ENCODE assay signal across 31 mouse cellular contexts in the genomic region with DNA sequence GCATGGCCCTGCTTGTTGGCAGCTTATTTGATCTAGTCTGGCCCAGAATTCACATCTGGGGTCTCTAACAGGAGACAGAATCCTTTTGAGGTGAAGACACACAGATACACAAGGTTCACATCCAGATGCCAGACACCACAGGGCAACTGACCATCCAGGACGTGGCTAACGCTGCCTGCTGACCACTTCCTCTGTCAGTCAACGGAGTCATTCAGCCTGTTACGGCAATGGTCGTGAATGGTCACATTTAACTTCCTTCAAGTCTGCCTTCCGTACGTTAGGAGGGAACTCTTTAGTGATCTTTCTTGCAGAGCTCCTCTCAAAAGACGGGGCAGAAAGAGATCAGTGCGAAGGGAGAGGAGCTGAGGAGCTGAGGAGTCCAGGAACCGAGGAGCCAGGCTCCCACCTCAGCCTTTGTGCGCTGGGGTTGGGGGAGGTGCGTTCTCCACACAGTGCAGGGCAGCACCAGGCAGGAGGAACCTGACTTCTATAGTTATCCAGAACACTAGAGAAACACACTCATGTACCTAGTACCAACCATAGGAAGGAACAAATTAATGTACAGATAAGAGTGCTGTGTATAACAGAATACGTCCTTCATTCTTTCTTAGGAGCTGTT.
A peak's percentile ranks its signal among the peaks of the same experiment; 100 is the strongest.
DNase-seq lines count a peak whose midpoint lies in the region; ATAC-seq and TF ChIP-seq lines count a peak whose summit lies in the region.
"Had no signal": no experiment of that assay in that cellular context is flagged by ENCODE, and none has a peak within 500 bp of the region (broad histone marks: within the 10 kb centered on the region; RNA-seq: fewer than 3 reads in every experiment).

No protein-coding gene starts in this region.

- ATAC-seq in midbrain, embryonic 13.5 days = peak; percentile 56; the same call in 1 of the 2 replicates
- peak; percentile 73 for ATAC-seq in common myeloid progenitor, adult 5-6 weeks (replicated peaks; ENCODE audit: low read depth, poor library complexity, severe bottlenecking)
- ATAC-seq in megakaryocyte, adult 5-6 weeks (ENCODE audit: poor library complexity, severe bottlenecking) = peak; percentile 84
- ATAC-seq: forebrain, embryonic 14.5 days; hindbrain, embryonic 16.5 days; Patski had no signal

- no peak overlapping the region for H3K4me2 ChIP-seq in midbrain, embryonic 13.5 days (replicated peaks)
- H3K4me2 ChIP-seq: heart, embryonic 13.5 days; kidney, embryonic 15.5 days; limb, embryonic 15.5 days had no signal

- H3K9ac ChIP-seq in midbrain, embryonic 13.5 days (replicated peaks) = no peak overlapping the region
- H3K9ac ChIP-seq: heart, embryonic 13.5 days; kidney, embryonic 15.5 days; limb, embryonic 15.5 days; liver, embryonic 14.5 days had no signal

- peaks cover 5% of the 10 kb centered on the region; the same call in 1 of the 2 replicates for H3K4me1 ChIP-seq in midbrain, embryonic 13.5 days (replicated peaks)
- H3K4me1 ChIP-seq in midbrain, embryonic 10.5 days = peaks cover 4% of the 10 kb centered on the region; the same call in 1 of the 2 replicates
- H3K4me1 ChIP-seq in olfactory bulb, adult 2 months (ENCODE audit: control insufficient read depth, insufficient read depth, low read length) = peaks cover 10% of the 10 kb centered on the region
- H3K4me1 ChIP-seq: kidney, embryonic 15.5 days had no signal

- 66% methylated on average over 13 of the region's 13 CpGs for WGBS in midbrain, embryonic 13.5 days
- WGBS in midbrain, embryonic 10.5 days = 72% methylated on average over 13 of the region's 13 CpGs
- WGBS in olfactory bulb, adult 2 months = 65% methylated on average over 13 of the region's 13 CpGs

- H3K27me3 ChIP-seq in midbrain, embryonic 13.5 days = no peaks in the 10 kb centered on the region
- H3K27me3 ChIP-seq in midbrain, embryonic 10.5 days (ENCODE audit: low read depth, poor library complexity, severe bottlenecking) = no peaks in the 10 kb centered on the region
- H3K27me3 ChIP-seq: heart, embryonic 13.5 days; Patski had no signal

- no peak overlapping the region for H3K4me3 ChIP-seq in midbrain, embryonic 13.5 days (replicated peaks)
- H3K4me3 ChIP-seq in midbrain, embryonic 10.5 days = no peak overlapping the region
- no peak overlapping the region for H3K4me3 ChIP-seq in olfactory bulb, adult 2 months (ENCODE audit: insufficient read depth, low read depth, low read length)
- H3K4me3 ChIP-seq: heart, adult 2 months; heart, embryonic 13.5 days; kidney, embryonic 15.5 days; left cerebral cortex, adult 2 months; limb, embryonic 15.5 days had no signal

- H3K9me3 ChIP-seq in midbrain, embryonic 13.5 days = no peaks in the 10 kb centered on the region
- H3K9me3 ChIP-seq in midbrain, embryonic 10.5 days (replicated peaks) = no peaks in the 10 kb centered on the region
- H3K9me3 ChIP-seq: heart, embryonic 13.5 days; kidney, embryonic 15.5 days; limb, embryonic 15.5 days had no signal

- no peaks in the 10 kb centered on the region for H3K36me3 ChIP-seq in midbrain, embryonic 13.5 days
- no peaks in the 10 kb centered on the region for H3K36me3 ChIP-seq in midbrain, embryonic 10.5 days
- H3K36me3 ChIP-seq: kidney, embryonic 15.5 days; limb, embryonic 15.5 days had no signal

- no peak for TF ChIP-seq POLR2A in olfactory bulb, adult 2 months (IDR thresholded peaks at IDR 0.05; ENCODE audit: insufficient read depth, low read depth, low read length)

- no peak for TF ChIP-seq CTCF in olfactory bulb, adult 2 months (IDR thresholded peaks at IDR 0.05; ENCODE audit: insufficient read depth, low read depth, low read length)

- 0 out of 2 replicates have a peak overlapping the region, but pooled peaks have one; percentile 1 for H3K27ac ChIP-seq in midbrain, embryonic 13.5 days
- no peak overlapping the region for H3K27ac ChIP-seq in midbrain, embryonic 10.5 days (replicated peaks)
- 0 out of 2 replicates have a peak overlapping the region, but pooled peaks have one; percentile 20 for H3K27ac ChIP-seq in olfactory bulb, adult 2 months (ENCODE audit: insufficient read depth, low read depth, low read length)
- H3K27ac ChIP-seq: heart, adult 2 months; heart, embryonic 13.5 days; kidney, embryonic 15.5 days; left cerebral cortex, adult 2 months; limb, embryonic 15.5 days; liver, embryonic 14.5 days; stomach, postnatal 0 days had no signal

- DNase-seq in midbrain, embryonic 10.5 days (ENCODE audit: low spot score) = no peak
- DNase-seq in retina, embryonic 14.5 days (ENCODE audit: low spot score) = no peak
- no peak for DNase-seq in layer of hippocampus, postnatal 10 days (ENCODE audit: low spot score in 2 of 2)
- DNase-seq: adrenal gland, postnatal 14 days; cerebellum, adult 2 months; cerebellum, postnatal 14 days; gastrocnemius, postnatal 25 days; heart, adult 2 months; heart, postnatal 10 days; kidney, adult 18-20 months; kidney, postnatal 25 days; left cerebral cortex, postnatal 4 days; lung, adult 2 months; lung, postnatal 10 days; right cerebral cortex, adult 18-20 months; right cerebral cortex, postnatal 4 days; thymus, adult 18-20 months; thymus, postnatal 36 days had no signal
